Mouse (Mus musculus) myocyte (in vitro differentiated cells): ENCODE data around the gene Dennd2c.
"Not testable (repeated sequence)": the region's sequence is repeated elsewhere in the genome, so short reads cannot be mapped to it uniquely, and the experiment has no call there.

Source experiments
- CEBPB ChIP-seq: IDR thresholded peaks from 2 replicates; pipeline ENCODE4 v1.6.1; 2011; ENCODE audit warnings: mild to moderate bottlenecking, moderate library complexity; ENCODE audit not compliant: poor library complexity, insufficient read depth, severe bottlenecking
- MAX ChIP-seq: IDR thresholded peaks from one replicate; pipeline ENCODE4 v1.6.1; 2011; ENCODE audit warnings: low read depth, mild to moderate bottlenecking, control low read depth
- MYOD1 ChIP-seq, 3 experiments: IDR thresholded peaks; one replicate each; pipeline ENCODE4 v1.6.1; 2011; ENCODE audit warnings: control low read depth in 2 of 3, low read depth in 2 of 3, mild to moderate bottlenecking in 2 of 3, moderate library complexity in 1 of 3; ENCODE audit not compliant: insufficient read length in 2 of 3, control insufficient read depth in 1 of 3
- POLR2A ChIP-seq: IDR thresholded peaks from one replicate; pipeline ENCODE4 v1.6.1; 2011; ENCODE audit warnings: low read depth, mild to moderate bottlenecking, control low read depth, moderate library complexity; ENCODE audit not compliant: insufficient read length
- POLR2AphosphoS2 ChIP-seq: IDR thresholded peaks from one replicate; pipeline ENCODE4 v1.6.1; 2011; ENCODE audit warnings: low read depth, control low read depth; ENCODE audit not compliant: insufficient read length
- SRF ChIP-seq: IDR thresholded peaks from one replicate; pipeline ENCODE4 v1.6.1; 2011; ENCODE audit warnings: low read depth; ENCODE audit not compliant: control insufficient read depth, insufficient read length
- USF1 ChIP-seq: IDR thresholded peaks from one replicate; pipeline ENCODE4 v1.6.1; 2011; ENCODE audit warnings: low read depth, mild to moderate bottlenecking, control low read depth, moderate library complexity

GRCm38 (mm10) chr3:103201105-103201504 lies 98.7 kb downstream of the Dennd2c start:
- not testable (repeated sequence) for TF ChIP-seq POLR2A; MYOD1 (IDR thresholded peaks at IDR 0.05; ENCODE audit: control insufficient read depth in 1 of 3, insufficient read length in 2 of 3, low read depth in 2 of 3); MAX; POLR2AphosphoS2; SRF; USF1; CEBPB
